Mouse (Mus musculus) kidney, adult 2 months (tissue): ENCODE results near the gene Tle1. TPM values are rescaled to one million over a fixed set of nuclear protein-coding genes. Genes with fewer than 3 reads are reported as not detected.

ENCODE experiments used
- DNase-seq: peaks from one replicate; pipeline ENCODE4 v3.0.0; 2021
- H3K27ac ChIP-seq: fragments of 200-500 bp; 2 replicates; pipeline ENCODE4 v1.5.1; 2012; ENCODE audit warnings: low read depth, low read length, control low read depth, inconsistent platforms; ENCODE audit not compliant: insufficient read depth
- H3K27me3 ChIP-seq: fragments of 200-500 bp; replicated peaks from 2 replicates; pipeline ENCODE4 v1.6.1; 2012; ENCODE audit warnings: mild to moderate bottlenecking, moderate library complexity, low read length, inconsistent platforms; ENCODE audit not compliant: control insufficient read depth, insufficient read depth
- H3K36me3 ChIP-seq: fragments of 200-500 bp; 2 replicates; pipeline ENCODE4 v1.6.1; 2012; ENCODE audit warnings: mild to moderate bottlenecking, moderate library complexity, low read length, inconsistent platforms; ENCODE audit not compliant: control insufficient read depth, insufficient read depth
- H3K4me1 ChIP-seq: fragments of 200-500 bp; 2 replicates; pipeline ENCODE4 v1.6.1; 2011; ENCODE audit warnings: low read length; ENCODE audit not compliant: control insufficient read depth, insufficient read depth
- H3K4me3 ChIP-seq: fragments of 200-500 bp; 2 replicates; pipeline ENCODE4 v1.5.1; 2011; ENCODE audit warnings: mild to moderate bottlenecking, low read depth, low read length, control low read depth; ENCODE audit not compliant: insufficient read depth
- CTCF ChIP-seq: fragments of 200-500 bp; conservative IDR thresholded peaks from 2 replicates; pipeline ENCODE4 v1.5.1; 2011; ENCODE audit warnings: low read depth, mild to moderate bottlenecking, control low read depth, low read length, moderate library complexity, mixed read lengths; ENCODE audit not compliant: insufficient read depth, insufficient read length
- POLR2A ChIP-seq: fragments of 200-500 bp; IDR thresholded peaks from one replicate; pipeline ENCODE4 v1.6.1; 2011; ENCODE audit warnings: low read depth, low read length, control low read depth
- WGBS: fragments of 180-500 bp; shearing (Covaris S2); methylation state at CpG from one replicate; pipeline ENCODE4 v1.1.7; 2018; 5-methylcytosine and 5-hydroxymethylcytosine counted together
- polyA plus RNA-seq: library from polyadenylated mRNA; depleted of rRNA; stranded (reverse); fragments of >200 nt; gene quantifications from 2 replicates; pipeline ENCODE4 v1.2.3, GENCODE M21; 2012

Tle1 gene
- polyA plus RNA-seq, 1 experiment, result 16.8 TPM

DNA sequence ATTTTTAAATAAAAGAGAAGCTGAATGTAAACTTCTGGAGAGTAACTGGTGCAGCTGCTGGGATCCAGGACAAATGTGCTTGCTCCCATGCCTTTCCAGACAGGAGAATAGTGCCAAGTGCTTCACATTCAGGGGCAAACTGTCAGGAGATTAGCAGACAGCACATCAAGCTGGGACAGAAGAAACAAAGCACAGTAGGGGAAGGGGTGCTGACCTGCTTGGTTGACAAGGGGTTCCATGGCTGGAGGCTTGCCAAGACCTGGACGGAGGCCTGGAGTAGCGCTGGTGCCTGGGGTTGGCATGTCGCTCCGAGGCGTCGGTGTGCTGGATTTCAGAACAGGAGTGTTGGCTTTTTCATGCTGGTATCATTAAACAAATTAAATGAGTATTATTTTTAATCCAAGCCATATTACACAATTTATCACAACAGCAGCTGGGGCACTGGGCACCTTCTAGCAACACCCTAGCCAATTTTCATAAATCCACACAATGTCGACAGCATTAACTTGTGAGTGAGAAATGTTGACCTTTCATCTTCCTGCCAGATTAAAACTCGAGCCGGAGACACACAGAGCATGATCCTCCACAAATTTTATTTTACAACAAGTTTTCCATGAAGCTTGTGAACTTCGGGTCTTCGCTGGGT lies 61.1 kb downstream of the Tle1 start:
- no peak for TF ChIP-seq CTCF
- no peak for TF ChIP-seq POLR2A
- peak; percentile 10 for DNase-seq
- Histone ChIP-seq H3K36me3 (peaks cover 2% of the 10 kb centered on the region; the same call in 1 of the 2 replicates), H3K4me1 (no peaks in the 10 kb centered on the region), H3K4me3 (no peak overlapping the region), H3K27me3 (no peaks in the 10 kb centered on the region), H3K27ac (no peak overlapping the region)
- 70% methylated on average over 11 of the region's 11 CpGs for WGBS

DNA sequence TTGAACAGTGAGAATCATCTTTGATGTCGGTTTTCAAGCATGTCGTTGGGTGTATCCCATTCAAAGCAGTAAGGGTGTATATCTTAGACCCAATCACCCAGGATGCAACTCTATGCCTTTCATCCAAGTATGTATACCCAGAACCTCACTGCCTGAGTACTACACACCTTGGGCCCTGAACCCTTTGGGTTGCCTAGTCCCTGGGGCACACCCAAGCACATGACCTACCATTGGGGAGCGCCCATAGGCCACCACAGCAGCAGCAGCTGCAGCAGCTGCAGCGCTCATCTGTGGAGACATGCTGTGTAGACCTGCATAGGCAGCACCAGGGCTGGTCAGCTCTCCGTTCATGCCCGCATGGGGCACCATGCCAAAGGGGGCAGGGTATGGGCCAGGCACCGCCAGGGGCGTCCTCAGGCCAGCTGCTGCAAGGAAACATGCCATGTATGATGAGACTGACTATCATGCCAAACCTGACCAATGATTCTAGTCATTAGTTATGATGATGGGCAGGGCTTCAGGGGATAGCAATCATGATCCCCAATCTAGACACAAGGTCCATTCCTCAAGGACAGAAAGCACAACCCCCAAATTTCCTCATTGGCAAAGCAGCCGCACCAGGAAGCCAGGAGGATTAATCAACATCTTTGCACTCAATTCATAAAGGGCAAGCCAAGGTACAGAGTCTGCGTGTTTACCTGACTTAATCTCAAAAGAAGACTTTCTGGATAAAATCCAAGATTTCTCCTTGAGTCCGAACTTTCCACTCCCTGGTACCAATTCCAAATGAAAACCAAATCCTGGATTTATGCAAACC lies 62.2 kb downstream of the Tle1 start:
- TF ChIP-seq CTCF (no peak), POLR2A (no peak)
- H3K27me3 ChIP-seq, result no peaks in the 10 kb centered on the region
- H3K36me3 ChIP-seq, result peaks cover 2% of the 10 kb centered on the region; the same call in 1 of the 2 replicates
- H3K4me1 ChIP-seq, result no peaks in the 10 kb centered on the region
- WGBS, result 95% methylated on average over 11 of the region's 11 CpGs
- no peak overlapping the region for H3K4me3 ChIP-seq
- DNase-seq, result no peak
- no peak overlapping the region for H3K27ac ChIP-seq

DNA sequence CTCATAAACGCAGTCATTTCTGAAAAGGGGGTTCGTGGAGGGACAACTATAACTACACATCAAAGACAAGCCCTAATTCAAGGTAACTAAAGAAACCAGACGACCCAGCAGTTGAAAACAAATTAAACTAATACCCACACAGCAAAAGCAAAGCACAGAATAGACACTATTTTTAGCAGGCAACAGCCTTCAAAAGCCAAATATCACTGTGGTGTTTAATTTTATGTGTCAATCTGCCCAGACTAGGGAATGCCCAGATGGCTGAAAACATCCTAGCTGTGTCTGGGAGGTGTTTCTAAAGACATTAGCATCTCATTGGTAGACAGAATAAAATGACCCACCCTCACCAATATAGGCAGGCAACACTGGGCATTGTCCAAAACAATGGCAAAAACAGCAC lies 68.1 kb downstream of the Tle1 start:
- WGBS, result 84% methylated on average over 3 of the region's 3 CpGs
- TF ChIP-seq CTCF (no peak), POLR2A (no peak)
- DNase-seq, result no peak

DNA sequence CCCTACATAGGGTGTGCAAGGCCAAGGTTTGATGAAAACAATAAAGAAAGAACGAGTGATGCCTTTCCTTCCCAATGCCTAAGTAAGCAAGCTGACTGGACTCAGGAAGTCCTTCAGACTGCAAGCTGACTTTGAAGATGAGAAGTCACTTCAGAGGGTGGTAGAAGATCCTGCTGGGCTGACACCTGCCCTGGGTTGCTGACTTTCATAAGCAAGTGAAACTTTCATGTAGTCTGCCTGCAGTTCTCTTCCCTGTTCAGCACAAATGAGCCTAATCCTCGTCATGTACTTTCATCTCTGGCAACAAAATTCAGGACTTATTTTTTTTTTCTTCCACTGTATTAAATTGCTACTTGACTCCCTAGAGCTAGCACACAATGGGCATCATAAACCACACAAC lies 73.1 kb downstream of the Tle1 start:
- Histone ChIP-seq H3K36me3 (no peaks in the 10 kb centered on the region; the same call in 1 of the 2 replicates), H3K4me1 (no peaks in the 10 kb centered on the region), H3K27ac (no peak overlapping the region), H3K27me3 (no peaks in the 10 kb centered on the region), H3K4me3 (no peak overlapping the region)
- no peak for DNase-seq
- TF ChIP-seq CTCF (no peak), POLR2A (no peak)
- WGBS, result 69% methylated on average over 2 of the region's 2 CpGs

More for the DNA sequence above, 68.1 kb downstream of the Tle1 start:
- Histone ChIP-seq H3K4me3 (no peak overlapping the region), H3K4me1 (no peaks in the 10 kb centered on the region), H3K36me3 (peaks cover 2% of the 10 kb centered on the region; the same call in 1 of the 2 replicates), H3K27me3 (no peaks in the 10 kb centered on the region), H3K27ac (no peak overlapping the region)

DNA sequence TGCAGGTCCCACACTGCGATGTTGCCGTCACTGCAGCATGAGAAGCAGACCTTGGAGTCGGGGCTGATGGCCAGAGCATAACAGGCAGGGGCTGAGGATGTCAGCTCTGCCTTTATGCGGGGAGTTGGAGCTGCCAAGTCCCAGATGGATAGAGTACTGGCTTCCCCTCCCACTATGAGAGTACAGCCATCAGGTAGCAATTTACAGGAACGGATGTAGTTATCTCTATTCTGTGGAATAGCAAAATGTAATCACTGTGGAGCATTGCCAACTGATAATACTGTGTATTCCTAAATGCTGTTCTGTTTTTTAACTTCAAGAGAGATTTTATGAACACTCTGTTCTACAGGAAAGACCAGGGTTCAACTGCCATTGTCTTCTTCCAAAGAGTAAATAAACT lies 75.9 kb downstream of the Tle1 start:
- no peak for DNase-seq
- TF ChIP-seq CTCF (no peak), POLR2A (no peak)
- Histone ChIP-seq H3K4me3 (no peak overlapping the region), H3K4me1 (no peaks in the 10 kb centered on the region), H3K27ac (no peak overlapping the region), H3K36me3 (no peaks in the 10 kb centered on the region; the same call in 1 of the 2 replicates), H3K27me3 (no peaks in the 10 kb centered on the region)
- 92% methylated on average over 5 of the region's 5 CpGs for WGBS

DNA sequence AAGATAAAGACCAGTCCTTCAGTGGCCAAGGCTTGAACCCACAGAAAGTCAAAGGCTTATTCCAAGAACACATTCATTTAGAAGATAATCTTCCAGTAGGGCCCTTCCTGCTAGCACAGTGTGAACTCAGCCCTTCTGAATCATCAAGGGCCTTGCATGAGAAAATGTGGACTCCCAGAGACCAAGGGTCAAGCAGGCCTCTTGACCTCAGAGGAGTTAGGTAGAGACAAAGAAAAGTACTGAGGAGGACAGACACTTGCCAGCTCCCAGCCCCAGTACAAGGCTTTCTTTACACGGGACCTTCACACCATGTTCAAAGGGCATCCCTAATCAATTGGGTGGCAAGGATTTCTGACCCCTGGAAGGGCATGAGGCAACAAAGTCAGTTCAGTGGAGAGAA lies 77.9 kb downstream of the Tle1 start:
- H3K27ac ChIP-seq, result no peak overlapping the region
- 36% methylated on average over 1 of the region's 1 CpGs for WGBS
- no peaks in the 10 kb centered on the region for H3K4me1 ChIP-seq
- no peaks in the 10 kb centered on the region for H3K27me3 ChIP-seq
- H3K36me3 ChIP-seq, result no peaks in the 10 kb centered on the region; the same call in 1 of the 2 replicates
- H3K4me3 ChIP-seq, result no peak overlapping the region
- no peak for DNase-seq
- TF ChIP-seq CTCF, result no peak
- no peak for TF ChIP-seq POLR2A

DNA sequence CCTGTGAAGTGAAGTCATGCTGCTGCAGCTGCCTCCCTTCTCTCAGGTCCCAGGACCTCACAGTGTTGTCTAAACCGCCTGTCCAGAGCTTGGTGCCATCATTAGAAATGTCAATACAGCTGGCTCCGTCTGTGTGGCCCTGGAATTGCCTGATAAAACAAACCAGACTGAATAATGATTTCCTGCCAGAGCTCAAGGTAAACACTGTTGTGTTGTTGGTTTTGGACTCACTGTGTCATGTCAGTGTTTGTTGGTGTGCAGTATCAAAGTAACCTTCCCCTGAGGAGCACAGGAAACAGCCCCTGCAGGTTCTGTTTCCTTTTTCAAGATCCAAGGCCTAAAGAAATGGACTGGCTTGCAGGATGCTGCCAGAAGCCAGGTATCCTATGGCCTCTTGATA lies 78.4 kb downstream of the Tle1 start:
- 59% methylated on average over 2 of the region's 2 CpGs for WGBS
- Histone ChIP-seq H3K27me3 (no peaks in the 10 kb centered on the region), H3K36me3 (no peaks in the 10 kb centered on the region; the same call in 1 of the 2 replicates), H3K4me1 (no peaks in the 10 kb centered on the region), H3K4me3 (no peak overlapping the region), H3K27ac (no peak overlapping the region)
- TF ChIP-seq CTCF, result no peak
- TF ChIP-seq POLR2A, result no peak
- DNase-seq, result no peak
